Mouse (Mus musculus) ZHBTc4 (cell line): ENCODE data around the gene Fam229a.
A peak's percentile ranks its signal among the peaks of the same experiment; 100 is the strongest.
"Not testable (repeated sequence)": the region's sequence is repeated elsewhere in the genome, so short reads cannot be mapped to it uniquely, and the experiment has no call there.

Source experiments
- DNase-seq: peaks from one replicate; pipeline ENCODE4 v3.0.0-alpha.2; 2011; ENCODE audit warnings: low read depth, low spot score

Fam229a gene

DNA sequence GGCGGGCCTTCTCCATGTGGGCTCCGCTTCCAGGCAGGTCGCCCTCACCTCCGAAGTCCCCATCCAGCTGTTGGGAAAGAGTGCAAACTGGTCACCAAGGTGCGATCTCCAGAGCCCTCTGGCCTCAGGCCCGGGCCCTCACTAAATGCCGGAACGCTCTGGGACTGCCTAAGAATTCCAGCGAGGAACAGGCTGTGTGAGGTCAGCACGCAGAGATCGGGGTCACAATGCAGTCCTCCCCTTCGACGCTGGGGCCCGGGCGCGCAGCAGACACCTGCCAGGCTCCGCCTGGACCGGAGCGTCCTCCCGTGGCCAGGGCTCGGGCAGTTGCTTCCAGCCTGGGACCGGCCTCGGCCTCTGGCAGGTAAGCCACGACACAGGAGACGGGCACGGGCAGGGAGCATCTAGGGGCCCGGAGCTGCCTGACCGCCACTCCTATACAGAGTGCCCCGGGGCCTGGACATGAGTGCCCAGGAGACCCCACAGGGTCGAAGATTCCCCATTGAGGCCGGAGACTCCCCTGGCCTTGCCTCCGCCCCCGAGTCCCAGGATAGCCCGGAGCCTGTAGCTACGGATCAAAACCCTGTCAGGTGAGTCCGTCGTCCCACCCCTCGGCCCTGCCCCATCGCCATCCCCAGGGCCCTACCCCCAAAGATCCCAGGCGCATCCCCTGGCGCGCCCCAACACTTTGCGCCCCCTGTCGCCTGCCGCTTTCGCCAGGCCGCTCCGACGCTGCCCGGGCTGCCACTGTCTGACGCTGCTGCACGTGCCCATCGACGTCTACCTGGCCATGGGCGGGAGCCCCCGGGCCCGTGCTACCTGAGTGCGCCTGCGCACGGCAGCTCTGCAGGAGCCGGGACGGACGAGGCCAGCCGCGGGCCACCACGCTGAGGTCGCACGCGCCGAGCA is at the start of gene Fam229a, which contains the start of gene Tssk3:
Gene Fam229a, plus strand, starts transcription at position 219 of the 909 bp plus-strand sequence.
Gene Tssk3, minus strand, starts transcription at position 51 of the 909 bp plus-strand sequence.
- DNase-seq = peak; percentile 59

DNA sequence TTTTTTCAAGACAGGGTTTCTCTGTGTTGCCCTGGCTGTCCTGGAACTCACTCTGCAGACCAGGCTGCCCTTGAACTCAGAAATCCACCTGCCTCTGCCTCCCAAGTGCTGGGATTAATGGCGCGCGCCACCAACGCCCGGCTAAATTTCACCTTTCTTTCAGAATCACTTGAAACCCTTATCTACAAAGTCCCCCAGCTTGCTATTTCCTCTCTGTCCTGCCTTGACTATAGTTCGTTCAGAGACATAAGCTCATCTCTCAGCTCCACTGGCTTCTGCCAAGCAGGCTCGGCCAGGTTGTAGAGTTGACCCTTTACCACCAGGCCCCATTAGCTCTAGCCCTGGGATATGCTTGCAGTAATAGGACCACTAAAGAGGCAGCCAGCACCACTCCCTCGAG is 43.6 kb upstream of the Fam229a start:
- DNase-seq = no peak

DNA sequence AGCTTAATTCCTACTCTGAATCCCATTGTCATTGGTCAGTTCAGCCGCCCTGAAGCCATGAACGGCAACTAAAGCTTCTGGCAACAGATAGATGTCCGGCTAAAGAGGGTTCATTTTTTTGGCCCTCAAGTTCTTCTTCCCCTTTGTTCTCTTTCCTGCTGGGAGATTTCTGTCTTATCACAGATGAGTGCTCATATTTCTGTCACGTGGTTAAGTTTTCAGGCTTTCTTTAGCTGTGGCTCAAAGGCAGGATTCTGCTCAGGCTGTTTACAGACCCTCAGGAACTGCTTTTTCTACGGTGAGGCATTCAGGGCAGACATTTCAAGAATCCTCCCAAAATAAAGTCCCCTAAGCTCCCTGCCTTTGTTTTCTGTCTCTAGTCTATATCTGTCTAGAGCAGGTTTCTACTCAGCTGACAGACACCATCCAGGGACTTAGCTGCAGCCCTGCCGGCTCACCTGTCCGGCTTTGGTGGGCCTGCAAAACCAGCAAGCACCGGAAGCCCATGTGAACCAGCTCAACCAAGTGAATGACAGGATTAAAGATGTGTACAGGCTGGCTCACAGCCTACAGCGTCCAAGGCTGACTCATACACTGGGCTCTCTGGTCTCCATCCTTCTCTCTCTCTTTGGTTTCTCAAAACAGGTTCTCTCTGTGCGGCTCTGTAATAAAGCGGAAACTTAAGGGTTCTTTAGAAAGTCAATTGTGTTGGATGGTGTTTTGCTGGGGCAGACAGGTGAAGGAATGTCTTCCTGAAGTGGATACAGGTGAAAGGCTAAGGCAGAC is 43.0 kb upstream of the Fam229a start:
- no peak for DNase-seq

DNA sequence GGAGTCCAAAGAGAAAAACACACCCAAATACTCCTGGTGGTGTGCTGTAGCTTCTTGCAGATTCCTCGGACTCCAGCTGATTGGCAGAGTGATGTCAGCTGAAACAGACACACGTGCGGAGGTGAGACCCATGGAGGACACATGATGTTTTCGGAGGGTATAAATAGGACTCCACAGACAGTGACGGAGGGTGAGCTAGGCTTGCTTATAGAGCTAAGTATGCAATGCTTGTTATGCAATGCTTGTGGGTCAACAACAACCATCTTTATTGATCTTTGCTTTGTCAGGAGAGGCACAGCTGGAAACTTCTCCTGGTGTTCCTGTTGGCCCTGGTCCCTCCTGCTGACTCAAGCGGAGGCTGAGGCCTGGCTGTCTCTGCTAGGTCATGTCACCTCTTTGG is 42.3 kb upstream of the Fam229a start:
- DNase-seq = no peak

DNA sequence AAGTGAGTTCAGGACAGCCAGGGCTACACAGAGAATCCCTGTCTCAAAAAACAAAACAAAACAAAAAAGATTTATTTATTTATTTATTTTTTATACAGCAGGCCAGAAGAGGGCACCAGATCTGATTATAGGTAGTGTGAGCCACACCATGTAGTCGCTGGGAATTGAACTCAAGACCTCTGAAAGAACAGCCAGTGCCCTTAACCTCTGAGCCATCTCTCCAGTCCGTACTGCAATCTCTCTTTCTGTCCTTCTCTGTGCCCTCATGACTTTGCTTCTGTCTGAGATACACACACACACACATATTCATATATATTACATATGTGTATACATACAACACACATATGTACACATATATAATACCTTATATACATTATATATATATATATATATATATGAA is 40.1 kb upstream of the Fam229a start:
- peak; percentile 39 for DNase-seq

DNA sequence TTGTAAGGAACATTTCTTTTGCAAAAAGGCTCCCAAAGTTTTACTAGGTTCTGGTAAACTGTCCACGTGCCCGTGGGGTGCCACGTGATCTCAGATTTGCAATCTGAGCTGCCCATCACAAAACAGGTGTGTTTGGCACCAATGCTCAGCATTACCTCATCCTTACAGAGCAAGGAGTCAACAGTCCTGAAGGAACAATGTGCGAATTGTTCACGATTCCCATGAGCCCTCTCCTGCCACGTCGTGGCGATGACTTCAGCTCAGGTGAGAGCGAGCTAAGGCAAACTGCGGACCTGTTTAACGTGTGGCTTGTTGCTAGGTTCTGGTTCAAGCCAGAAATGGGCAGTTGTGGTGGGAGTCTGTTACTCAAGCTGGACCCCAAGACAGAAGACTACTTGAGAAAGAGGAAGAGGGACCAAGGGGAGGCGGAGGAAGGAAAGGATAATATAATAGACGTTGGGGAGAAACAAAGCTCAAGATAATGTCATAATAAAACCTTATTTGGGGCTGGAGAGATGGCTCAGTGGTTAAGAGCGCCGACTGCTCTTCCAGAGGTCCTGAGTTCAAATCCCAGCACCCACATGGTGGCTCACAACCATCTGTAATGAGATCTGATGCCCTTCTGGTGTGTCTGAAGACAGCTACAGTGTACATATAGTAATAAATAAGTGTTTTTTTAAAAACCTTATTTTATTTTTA is 39.4 kb upstream of the Fam229a start:
- DNase-seq = peak; percentile 39

DNA sequence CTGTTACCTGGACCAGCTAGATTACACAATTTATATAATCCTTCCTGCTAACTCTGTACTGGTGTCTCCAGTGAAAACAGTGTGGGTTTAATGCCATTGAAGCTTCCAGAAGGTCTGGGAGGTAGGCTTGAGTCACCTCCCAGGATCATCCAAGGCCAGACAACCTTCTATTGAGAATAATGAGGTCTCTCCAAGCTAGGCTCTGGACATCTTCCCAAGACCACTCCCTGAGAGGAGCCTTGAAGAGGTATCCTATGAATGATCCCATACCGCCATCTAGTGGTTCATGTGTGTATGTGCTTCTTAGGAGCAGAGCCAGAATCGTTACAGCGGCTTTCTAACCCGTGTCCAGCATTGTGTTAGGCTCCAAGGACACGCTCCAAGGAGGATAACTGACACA is 35.7 kb upstream of the Fam229a start:
- DNase-seq = peak; percentile 92

DNA sequence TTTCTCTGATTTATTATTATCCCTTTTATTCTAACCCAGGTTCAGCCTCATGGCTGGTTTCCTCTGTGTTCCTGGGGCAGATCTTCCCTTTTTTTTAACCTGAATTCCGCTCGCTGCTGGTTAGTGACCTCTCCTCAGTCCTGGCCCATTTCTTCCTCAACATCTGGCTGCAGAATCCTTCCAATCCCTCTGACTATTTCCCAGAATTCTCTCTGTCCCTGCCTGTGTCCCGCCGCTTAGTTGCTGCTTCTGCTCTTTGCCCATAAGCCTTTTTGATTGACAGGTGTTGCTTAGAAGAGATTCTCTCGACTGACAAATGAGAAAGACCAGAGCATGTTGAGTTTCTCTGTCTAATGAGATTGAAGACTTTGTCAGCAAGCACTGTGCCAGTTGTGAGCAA is 34.9 kb upstream of the Fam229a start:
- no peak for DNase-seq

DNA sequence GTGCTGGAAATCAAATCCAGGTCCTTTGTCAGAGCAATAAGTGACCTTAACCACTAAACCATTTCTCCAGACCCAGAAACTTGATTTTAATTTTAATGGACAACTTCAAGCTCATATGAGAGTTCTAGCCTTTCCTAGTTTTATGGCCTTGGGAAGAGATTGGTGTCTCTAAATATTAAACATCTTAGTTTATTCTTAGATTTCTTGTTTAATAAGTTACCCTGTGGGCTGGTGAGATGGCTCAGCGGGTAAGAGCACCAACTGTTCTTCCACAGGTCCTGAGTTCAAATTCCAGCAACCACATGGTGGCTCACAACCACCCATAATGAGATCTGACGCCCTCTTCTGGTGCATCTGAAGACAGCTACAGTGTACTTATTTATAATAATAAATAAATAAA is 33.7 kb upstream of the Fam229a start:
- not testable (repeated sequence) for DNase-seq

DNA sequence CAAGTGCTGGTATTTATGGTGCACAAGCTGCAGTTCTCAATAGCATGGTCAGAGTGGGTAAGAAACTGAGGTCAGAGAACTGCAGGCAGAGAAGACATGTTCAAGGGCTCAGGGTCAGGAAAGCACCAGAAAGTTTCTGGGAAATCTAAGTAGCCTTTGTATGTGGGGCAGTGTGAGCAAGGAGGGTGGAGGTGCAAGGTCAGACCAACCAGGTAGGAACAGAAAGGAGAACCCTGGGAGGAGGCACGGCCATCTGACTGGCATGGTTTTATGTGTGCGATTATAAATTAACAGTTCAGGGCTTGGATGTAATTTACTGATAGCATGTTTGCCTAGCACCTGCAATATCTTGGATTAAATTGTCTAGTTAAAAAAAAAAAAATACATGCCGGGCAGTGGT is 31.3 kb upstream of the Fam229a start:
- no peak for DNase-seq

DNA sequence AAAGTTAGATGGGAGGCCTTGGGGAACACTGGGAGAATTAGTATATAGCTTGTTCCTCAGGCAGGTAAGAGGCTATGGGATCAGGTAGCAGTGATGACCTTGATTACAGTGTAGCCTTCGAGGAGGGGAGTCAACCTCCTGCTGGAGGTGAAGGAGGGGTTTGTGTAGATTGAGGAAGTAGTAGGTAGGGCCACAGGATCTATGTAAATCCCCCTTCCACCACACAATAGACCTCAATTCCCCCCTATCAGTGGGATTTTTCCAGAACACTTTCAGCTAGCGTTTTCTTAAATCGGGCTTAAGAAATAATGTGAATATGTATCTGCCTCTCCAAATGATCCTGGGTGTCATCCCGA is 30.2 kb upstream of the Fam229a start:
- no peak for DNase-seq

DNA sequence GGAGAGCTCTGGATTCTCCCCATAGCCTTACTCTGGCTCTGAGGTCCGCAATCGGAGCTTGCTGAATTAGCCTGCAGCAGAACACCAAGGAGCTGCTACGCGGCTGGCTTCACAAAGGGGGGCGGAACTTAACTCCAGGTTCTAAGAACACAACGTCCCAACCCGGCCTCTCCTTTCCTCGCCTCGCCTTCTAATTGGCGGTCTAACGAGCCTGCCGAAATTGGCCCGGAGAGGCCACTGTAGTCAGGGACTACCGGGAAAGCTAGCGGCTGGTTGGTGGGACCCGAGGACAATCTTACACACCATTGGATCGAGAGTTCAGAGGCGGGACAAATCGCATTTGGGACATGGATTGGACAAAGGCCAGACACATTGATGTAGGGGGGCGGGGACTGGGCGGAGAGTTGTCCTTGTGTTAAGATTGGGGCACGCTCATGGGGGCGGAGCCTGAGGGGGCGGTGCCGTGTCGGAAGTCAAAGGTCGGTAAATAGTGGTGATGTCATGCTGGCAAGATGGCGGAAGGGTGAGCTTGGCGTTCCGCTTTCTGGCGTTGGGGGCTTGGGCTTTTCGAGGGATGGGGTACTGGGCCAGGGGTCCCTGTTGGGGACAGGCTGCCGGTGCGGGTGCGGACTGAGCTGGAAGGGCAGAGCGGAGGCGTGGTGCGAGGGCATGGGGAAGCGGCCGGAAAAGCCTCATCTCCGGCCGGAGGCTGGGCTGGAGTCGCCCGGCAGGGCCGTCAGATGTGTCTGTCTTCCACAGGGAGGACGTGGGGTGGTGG is 29.6 kb upstream of the Fam229a start, which contains the start of gene Bsdc1:
Gene Bsdc1, plus strand, starts transcription at position 399 of the 778 bp plus-strand sequence.
- peak; percentile 100 for DNase-seq

DNA sequence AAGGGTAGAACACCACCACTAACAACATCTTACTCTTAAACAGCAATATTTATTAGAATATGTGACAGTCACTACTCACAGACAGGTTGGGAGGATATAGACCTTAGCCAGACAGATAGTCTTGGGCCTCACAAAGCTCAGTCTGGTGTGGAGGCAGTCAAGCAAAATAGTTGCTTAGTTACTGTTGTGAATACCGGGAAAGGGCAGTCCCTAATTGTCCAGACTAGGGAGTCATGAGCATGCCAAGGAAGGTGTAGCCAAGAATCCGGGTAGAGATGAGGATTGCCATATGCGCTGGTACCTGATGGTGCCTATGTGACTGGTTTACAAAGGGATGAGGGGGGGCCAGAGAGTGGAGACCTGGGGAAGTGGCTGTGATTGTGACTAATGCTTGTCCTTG is 28.9 kb upstream of the Fam229a start:
- no peak for DNase-seq

DNA sequence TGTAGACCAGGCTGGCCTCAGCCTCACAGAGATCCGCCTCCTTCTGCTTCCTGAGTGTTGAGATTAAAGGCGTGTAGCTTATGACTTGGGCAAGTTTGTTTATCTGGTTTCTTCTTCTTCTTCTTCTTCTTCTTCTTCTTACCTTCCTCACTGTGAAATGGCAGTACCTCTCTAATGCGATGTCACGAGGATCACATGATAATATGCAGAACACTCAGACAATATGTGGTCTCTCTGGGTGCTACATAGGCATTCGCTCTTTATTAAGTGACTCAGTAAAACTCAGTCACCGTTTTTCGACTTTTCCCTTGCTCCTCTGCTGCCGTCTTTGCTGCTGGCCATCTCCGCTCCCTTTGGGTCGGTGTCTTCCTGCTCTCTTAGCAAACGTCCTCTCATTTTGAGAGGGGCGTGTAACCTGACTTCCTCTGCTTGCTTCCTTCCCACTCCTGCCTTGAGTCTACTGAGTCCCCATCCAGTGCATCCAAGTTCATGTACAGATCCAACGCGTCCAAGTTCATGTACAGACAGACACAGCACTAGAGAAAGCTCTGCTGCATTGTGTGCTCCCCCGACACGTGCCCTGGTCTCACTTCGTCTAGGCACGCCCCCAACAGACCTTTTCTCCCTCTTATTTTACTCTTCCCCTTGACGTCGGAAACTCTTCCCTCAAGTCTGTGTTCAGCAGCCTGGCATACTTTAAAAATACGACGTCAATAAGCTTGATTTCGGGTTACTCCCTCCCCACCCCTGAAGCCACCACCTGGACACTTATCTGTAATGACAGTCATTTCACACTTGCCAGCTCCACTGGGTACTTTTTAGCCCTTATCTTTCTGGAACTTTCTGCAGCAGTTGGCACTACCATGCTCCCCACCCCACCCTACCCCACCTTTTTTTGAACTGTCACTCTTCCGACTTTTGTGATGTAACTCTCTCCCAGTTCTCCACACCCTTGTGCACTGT is 27.6 kb upstream of the Fam229a start:
- no peak for DNase-seq

DNA sequence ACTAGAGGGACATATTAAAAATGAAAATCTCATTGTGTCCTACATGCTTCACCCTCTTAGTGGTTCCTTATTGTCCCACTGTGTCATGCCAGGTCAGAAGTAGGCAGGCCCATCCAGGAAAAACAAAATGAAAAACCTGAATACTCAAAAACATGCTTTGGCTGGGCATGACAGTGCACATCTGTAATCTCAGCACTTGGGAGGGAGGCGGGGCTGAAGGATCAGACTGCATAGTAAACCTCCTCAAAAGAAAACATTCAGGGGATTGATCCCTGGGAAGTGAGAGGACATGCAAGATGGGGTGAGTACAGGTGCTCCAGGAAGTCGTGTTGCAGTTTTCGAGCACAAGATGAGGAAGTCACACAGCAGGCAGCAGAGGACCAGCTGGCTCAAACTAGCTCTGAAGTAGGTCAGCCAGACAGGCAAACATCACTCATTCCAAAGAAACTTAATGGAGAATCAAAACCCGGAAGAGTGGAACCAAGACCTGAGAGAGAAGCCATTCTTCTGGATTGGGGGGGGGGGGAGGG is 26.6 kb upstream of the Fam229a start:
- DNase-seq = peak; percentile 51

DNA sequence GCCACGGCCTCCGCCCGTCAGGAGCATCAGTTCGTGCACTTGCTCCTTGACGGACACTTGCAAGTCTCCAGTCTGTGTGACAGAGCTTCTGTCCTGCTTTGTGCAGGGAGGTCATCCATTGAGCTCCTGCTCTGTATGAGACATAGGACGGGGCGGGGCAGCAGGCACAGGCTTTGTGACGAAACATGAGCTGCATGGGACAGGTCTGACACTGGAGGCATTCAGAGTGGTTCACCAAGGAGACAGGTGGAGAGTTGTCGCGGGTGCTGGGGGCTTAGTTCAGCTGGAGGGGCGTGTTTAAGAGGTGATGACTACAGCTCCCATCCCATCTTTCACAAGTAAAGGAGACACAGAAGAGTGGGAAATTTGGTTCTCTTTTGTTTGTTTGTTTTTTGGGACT is 14.9 kb upstream of the Fam229a start:
- peak; percentile 55 for DNase-seq

DNA sequence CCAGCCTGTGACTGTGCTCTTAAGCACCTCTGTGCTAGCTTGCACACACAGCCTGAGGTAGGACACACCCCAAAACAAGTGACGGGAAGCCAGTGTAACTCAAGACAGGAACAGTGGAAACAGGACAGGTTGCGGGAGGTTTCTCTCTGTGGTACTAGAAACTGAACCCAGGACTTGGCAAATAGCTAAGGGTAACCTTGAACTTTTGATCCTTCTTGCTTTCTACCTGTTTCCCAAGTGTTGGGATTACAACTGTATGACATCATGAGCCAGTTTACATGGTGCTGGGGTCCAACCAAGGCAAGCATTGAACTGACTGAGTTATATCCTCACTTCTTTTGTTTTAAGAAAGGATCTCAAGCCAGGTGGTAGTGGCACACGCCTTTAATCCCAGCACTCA is 11.1 kb upstream of the Fam229a start:
- DNase-seq = no peak

DNA sequence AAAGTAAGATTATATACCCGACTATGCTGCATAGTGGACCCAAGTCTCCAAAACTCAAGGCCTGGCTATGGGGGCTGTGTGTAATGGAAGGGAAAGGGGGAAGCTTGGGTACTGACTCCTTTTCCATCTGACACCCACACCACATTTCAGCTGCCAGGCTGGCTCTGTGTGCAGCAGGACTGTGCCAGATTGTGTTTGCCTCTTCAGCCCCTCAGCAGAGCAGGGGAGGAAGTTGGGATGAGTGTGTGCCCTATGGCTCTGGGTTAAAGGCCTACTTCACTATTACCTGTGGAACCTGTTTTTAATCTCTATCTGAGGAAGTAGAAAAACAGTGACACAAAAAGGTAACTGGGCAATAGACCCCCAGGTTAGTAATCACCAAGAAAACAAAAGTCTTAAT is 9.9 kb upstream of the Fam229a start:
- no peak for DNase-seq

DNA sequence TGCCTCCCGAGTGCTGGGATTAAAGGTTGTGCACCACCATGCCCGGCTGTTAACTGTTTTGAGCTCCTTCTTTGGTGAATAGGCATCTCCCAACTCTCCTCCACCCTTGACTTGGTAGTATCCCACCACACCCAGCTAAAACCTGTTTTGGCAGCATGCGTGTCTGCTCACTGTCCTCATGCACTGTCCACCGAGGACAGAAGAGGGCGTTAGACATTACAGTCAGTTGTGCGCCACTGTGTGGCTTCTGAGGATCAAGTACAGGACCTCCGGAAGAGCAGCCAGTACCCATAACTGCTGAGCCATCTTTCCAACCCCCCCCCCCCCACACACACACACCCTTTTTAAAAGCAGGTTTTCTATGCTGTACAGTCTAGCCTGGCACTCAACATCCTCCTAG is 3.7 kb downstream of the Fam229a start:
- DNase-seq = peak; percentile 63
